Mouse (Mus musculus) monocyte, adult 59 days (primary cell): Measurements from ENCODE around the gene Syce2. TPM values are rescaled to one million over a fixed set of nuclear protein-coding genes. Genes with fewer than 3 reads are reported as not detected.

Experiments
- total RNA-seq, 2 experiments: library from RNA; stranded (reverse); gene quantifications; one replicate each; pipeline ENCODE4 v1.2.4; 2023

Syce2 gene
- 1 to 10 TPM; 4.1 to 5.1 TPM for total RNA-seq

DNA sequence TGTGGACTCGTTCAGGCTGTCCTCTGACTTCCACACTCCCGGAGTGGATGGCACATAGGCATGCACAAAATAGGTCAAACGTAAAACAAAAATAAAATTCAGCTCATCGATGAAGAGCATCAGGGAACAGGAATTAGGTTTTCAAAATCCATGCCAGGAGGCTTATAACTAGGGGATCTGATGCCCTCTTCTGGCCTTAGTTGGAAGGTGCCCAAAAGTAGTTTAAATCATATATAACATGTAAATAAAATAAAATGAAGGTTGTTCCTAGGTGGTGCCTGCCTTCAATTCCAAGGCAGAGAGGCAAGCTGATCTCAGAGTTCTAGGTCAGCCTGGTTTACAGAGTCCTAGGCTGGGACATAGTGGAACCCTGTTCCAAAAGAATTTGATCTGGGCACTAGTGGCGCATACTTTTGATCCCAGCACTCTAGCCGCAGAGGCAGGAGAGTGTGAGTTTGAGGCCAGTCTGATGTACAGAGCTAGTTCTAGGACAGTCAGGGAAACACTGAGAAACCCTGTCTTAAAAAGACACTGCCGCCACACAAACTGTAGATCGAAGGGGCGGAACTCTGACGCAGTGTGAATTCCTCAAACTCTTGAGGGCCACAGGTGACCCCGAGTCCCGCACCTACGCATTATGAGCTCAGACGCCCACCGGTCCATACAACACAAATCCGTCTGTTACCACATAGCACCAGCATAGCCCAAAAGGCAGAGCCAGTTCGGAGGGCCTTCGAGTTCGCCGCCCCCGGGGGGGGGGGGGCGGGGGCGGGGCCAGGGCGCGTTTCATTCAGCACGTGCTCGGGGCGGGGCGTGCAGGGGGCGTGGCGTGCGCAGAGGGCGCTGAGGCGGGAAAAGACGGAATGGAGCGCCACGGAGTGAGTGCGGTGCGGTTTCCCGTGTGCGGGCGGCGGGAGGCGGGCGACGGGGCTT is at the start of gene Syce2:
Syce2 (plus strand) TSS at position 736 of the 933 bp plus-strand sequence.

GRCm38 (mm10) chr8:84822723-84823122 is 49.2 kb upstream of the Syce2 start, which contains the start of gene Dand5:
Gene Dand5 (minus strand): TSS chr8:84822823.

GRCm38 (mm10) chr8:84831490-84831889 is 40.4 kb upstream of the Syce2 start, which contains the start of gene Gadd45gip1:
Gene Gadd45gip1 (plus strand): TSS chr8:84831522.

GRCm38 (mm10) chr8:84840248-84840999 is 31.5 kb upstream of the Syce2 start, which contains the start of gene Rad23a:
Gene Rad23a (minus strand): TSS chr8:84840665.

GRCm38 (mm10) chr8:84846722-84847572 is 25.0 kb upstream of the Syce2 start, which contains the start of gene Calr:
Gene Calr (minus strand): TSS chr8:84846934.

DNA sequence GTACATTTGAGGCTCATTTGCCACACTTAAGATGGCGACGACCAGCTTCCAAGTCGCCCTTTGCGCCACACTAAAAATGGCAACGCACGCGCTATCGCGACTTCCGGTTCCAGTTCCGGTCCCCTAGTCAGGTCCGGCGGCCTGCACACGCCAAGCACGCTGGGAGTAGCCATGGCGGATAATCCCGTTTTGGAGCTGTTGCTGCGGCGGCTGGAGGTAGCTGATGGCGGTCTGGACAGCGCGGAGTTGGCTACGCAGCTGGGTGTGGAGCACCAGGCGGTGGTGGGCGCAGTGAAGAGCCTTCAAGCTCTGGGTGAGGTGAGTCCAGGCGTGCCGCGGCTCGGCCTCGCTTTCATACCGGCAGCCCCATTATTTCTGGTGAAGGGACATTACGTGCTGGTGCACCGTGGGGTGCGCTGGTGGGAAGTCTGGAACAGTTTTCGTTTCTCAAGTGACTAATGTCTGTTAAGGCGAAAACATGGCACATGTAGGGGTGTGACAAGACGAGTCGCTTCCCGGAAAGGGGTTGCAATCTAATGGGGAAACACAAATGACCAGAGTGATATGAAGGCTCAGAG is 15.0 kb upstream of the Syce2 start, which contains the start of gene Farsa:
Farsa (plus strand) TSS at position 126 of the 578 bp plus-strand sequence.

GRCm38 (mm10) chr8:84893709-84894134 is 21.8 kb downstream of the Syce2 start, which contains the start of gene Gcdh:
Gene Gcdh (minus strand): TSS chr8:84893921.

GRCm38 (mm10) chr8:84901752-84902151 is 29.8 kb downstream of the Syce2 start, which contains the start of gene Klf1:
Gene Klf1 (plus strand): TSS chr8:84901928.

DNA sequence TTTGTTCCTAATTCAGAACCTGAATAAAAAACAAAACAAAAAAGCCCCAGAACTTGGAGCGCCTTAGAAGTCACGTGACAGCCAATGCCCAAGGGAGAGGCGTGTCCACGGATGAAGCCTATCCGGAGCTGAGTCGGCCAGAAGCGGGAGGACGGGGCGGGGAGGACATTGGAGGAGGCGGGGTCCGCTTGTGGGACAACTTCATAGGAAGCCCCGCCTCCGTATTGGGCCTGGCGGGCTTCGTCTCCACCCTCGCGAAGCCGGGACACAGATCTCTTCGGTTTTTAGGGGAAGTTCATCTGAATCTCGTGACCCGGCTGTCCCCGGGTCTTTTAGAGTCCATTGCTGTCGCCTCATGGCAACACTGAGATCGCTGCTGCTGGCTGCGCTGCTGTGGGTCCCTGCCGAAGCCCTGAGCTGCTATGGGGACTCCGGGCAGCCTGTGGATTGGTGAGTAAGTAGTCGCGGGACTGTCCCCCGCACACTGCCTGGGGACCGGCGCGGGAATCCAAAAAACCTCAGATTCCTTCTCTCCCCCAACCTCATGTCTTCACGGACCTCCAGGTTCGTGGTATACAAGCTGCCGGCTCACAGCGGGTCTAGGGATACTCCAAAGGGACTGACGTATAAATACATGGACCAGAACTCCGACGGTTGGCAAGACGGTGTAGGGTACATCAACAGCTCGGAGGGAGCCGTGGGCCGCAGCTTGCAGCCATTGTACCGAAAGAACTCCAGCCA is 36.7 kb downstream of the Syce2 start, which contains the start of gene Dnase2a:
Dnase2a (plus strand) TSS at position 140 of the 741 bp plus-strand sequence.

DNA sequence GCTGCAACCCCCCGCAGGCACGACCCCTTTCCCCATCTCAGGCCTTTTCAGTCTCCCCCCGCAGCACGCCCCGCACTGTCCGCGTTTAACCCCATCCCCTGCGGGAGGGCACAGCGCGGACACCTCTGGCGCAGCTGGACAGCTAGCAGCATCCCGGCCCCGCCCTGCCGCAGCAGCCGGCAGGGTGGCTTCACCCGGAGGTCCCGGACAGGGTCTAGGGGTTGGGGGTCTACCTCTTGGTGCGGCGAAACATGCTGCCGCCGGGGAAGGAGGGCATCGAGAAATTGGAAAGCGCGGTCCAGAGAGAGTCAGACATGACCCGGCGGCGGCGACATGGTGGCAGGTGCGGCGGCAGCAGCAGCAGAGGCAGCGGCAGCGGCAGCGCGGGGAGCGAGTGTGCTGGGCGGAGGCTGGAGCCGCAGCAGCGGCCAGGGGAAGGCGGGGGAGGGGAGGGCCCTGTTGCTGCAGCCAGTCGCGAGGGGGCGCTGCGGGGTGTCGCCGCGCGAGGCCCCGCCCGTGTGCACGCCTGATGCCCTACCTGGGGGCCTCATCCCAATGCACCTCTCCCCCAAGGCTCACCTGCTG is 65.1 kb downstream of the Syce2 start, which contains the start of gene Mast1:
Mast1 (minus strand) TSS at position 398 of the 585 bp plus-strand sequence.

Other genes with a start within 250 kb of the Syce2 start
- 100 to 1,000 TPM; 572 to 666 TPM for gene Ier2, start 209.3 kb upstream of the Syce2 start, total RNA-seq
- gene Trmt1, start 185.8 kb upstream of the Syce2 start, total RNA-seq = 10 to 100 TPM; 60.9 to 69.0 TPM
- gene Nacc1, start 184.2 kb upstream of the Syce2 start, total RNA-seq = 10 to 100 TPM; 41.9 to 47.7 TPM
- 100 to 1,000 TPM; 186 to 189 TPM for gene Lyl1, start 170.7 kb upstream of the Syce2 start, total RNA-seq
- gene G430095P16Rik, start 149.1 kb upstream of the Syce2 start, total RNA-seq = 10 to 100 TPM; 16.5 to 21.5 TPM
- 10 to 100 TPM; 63.7 to 72.8 TPM for gene Nfix, start 71.8 kb upstream of the Syce2 start, total RNA-seq
- gene Dand5, start 49.3 kb upstream of the Syce2 start, total RNA-seq = 1 to 10 TPM; 2.0 to 3.1 TPM
- 10 to 100 TPM in 1 of 2 experiments, 1 to 10 TPM in 1; 8.9 to 10.1 TPM for gene Gadd45gip1, start 40.6 kb upstream of the Syce2 start, total RNA-seq
- 10 to 100 TPM; 52.4 to 52.7 TPM for gene Rad23a, start 31.4 kb upstream of the Syce2 start, total RNA-seq
- gene Calr, start 25.2 kb upstream of the Syce2 start, total RNA-seq = 100 to 1,000 TPM; 632 to 634 TPM
- gene Farsa, start 15.1 kb upstream of the Syce2 start, total RNA-seq = 10 to 100 TPM; 43.6 to 47.8 TPM
- gene Gcdh, start 21.8 kb downstream of the Syce2 start, total RNA-seq = 1 to 10 TPM; 7.1 to 9.3 TPM
- not detected for gene Klf1, start 29.8 kb downstream of the Syce2 start, total RNA-seq
- gene Dnase2a, start 36.4 kb downstream of the Syce2 start, total RNA-seq = 10 to 100 TPM; 61.0 to 66.0 TPM
- gene Mast1, start 65.2 kb downstream of the Syce2 start, total RNA-seq = under 1 TPM; 0.29 to 0.33 TPM
- gene Rtbdn, start 74.9 kb downstream of the Syce2 start, total RNA-seq = not detected
- not detected for gene Gm49661, start 97.3 kb downstream of the Syce2 start, total RNA-seq
- 100 to 1,000 TPM; 104 to 107 TPM for gene Prdx2, start 97.5 kb downstream of the Syce2 start, total RNA-seq
- 10 to 100 TPM; 28.9 to 32.3 TPM for gene Rnaseh2a, start 97.7 kb downstream of the Syce2 start, total RNA-seq
- gene Junb, start 106.6 kb downstream of the Syce2 start, total RNA-seq = 1,000 to 10,000 TPM; 1,590 to 1,695 TPM
- gene Hook2, start 118.5 kb downstream of the Syce2 start, total RNA-seq = 1 to 10 TPM; 2.8 to 3.2 TPM
- not detected for gene Best2, start 142.4 kb downstream of the Syce2 start, total RNA-seq
- 10 to 100 TPM; 65.2 to 76.3 TPM for gene Asna1, start 153.2 kb downstream of the Syce2 start, total RNA-seq
- gene Trir, start 154.7 kb downstream of the Syce2 start, total RNA-seq = 100 to 1,000 TPM; 154 to 166 TPM
- 10 to 100 TPM; 37.3 to 54.7 TPM for gene Tnpo2, start 164.8 kb downstream of the Syce2 start, total RNA-seq
- gene Fbxw9, start 187.9 kb downstream of the Syce2 start, total RNA-seq = 1 to 10 TPM; 4.2 to 6.3 TPM
- not detected for gene Gm5741, start 195.9 kb downstream of the Syce2 start, total RNA-seq
- gene Dhps, start 199.6 kb downstream of the Syce2 start, total RNA-seq = 10 to 100 TPM; 55.7 to 74.6 TPM
- 10 to 100 TPM; 53.5 to 54.8 TPM for gene Wdr83os, start 208.6 kb downstream of the Syce2 start, total RNA-seq
- gene Wdr83, start 209.2 kb downstream of the Syce2 start, total RNA-seq = 10 to 100 TPM in 1 of 2 experiments, 1 to 10 TPM in 1; 8.9 to 14.2 TPM
- 100 to 1,000 TPM; 386 to 392 TPM for gene Man2b1, start 211.2 kb downstream of the Syce2 start, total RNA-seq